Mouse (Mus musculus) liver, adult 2 months (tissue): ENCODE measurements around the gene Cfap97d1.

Experiments
- CTCF ChIP-seq: fragments of 200-500 bp; IDR thresholded peaks from 2 replicates; pipeline ENCODE4 v1.5.1; 2011; ENCODE audit warnings: low read depth, low read length, control low read depth
- POLR2A ChIP-seq: fragments of 200-500 bp; IDR thresholded peaks from 2 replicates; pipeline ENCODE4 v1.6.1; 2011; ENCODE audit warnings: low read length, control low read depth; ENCODE audit not compliant: insufficient read depth; ENCODE audit errors: extremely low read depth

DNA sequence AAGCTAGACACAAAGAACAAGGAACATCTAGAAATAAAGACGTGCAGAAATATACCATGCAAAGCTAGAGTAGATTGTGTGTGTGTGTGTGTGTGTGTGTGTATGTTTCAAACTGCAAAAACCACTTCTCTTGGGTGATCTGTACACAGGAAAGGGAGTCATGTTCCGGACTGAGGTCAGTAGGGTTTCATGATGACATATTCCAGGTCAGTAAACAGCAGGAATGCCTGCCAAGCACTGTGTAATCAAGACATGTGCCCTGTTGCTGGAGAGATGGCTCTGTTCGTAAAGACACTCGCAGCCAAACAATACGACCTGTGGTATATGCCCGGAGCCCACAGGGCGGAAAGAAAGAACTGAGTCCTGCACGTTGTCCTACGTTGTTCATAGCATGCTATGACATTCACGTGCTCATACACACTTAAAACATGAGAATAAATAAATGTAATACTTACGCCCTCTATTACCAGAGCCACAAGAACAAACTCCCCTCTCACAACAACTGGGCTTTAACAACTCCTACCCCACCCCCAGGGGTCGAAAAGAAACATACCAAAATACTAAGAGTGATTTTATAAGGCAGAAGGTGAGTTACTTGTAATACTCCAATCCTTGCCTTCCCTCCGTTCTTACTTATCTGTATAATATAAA lies 55.5 kb downstream of the Cfap97d1 start:
- TF ChIP-seq CTCF (no peak), POLR2A (no peak)
